Comparison of ENCODE assay signal across 8 mouse cellular contexts in genomic region chr4:46192011-46192410, GRCm38 (mm10). TPM values are rescaled to one million over a fixed set of nuclear protein-coding genes. Genes with fewer than 3 reads are reported as not detected.
A peak's percentile ranks its signal among the peaks of the same experiment; 100 is the strongest.
DNase-seq lines count a peak whose midpoint lies in the region; ATAC-seq and TF ChIP-seq lines count a peak whose summit lies in the region.
"Not testable (repeated sequence)": the region's sequence is repeated elsewhere in the genome, so short reads cannot be mapped to it uniquely, and the experiment has no call there.

No protein-coding gene starts in this region.

- TF ChIP-seq EP300 in heart, postnatal 0 days (IDR thresholded peaks at IDR 0.05; ENCODE audit: low read depth) = not testable (repeated sequence)

- not testable (repeated sequence) for H3K9me3 ChIP-seq in heart, postnatal 0 days (replicated peaks; ENCODE audit: control insufficient read depth, low read length); kidney, postnatal 0 days (replicated peaks; ENCODE audit: low read length)

- not testable (repeated sequence) for H3K4me1 ChIP-seq in heart, postnatal 0 days (ENCODE audit: control insufficient read depth, insufficient read depth); kidney, postnatal 0 days (replicated peaks; ENCODE audit: insufficient read depth, low read length); liver, adult 2 months (ENCODE audit: control insufficient read depth, insufficient read depth, low read length)

- not testable (repeated sequence) for H3K27me3 ChIP-seq in heart, postnatal 0 days (ENCODE audit: control insufficient read depth, insufficient read depth, low read length); kidney, postnatal 0 days (ENCODE audit: insufficient read depth, low read length); liver, adult 2 months (ENCODE audit: control insufficient read depth, insufficient read depth, low read length)

- not testable (repeated sequence) for TF ChIP-seq POLR2A in liver, adult 2 months (IDR thresholded peaks at IDR 0.05; ENCODE audit: extremely low read depth, insufficient read depth, low read length)

- peaks cover 12% of the 10 kb centered on the region; the same call in 1 of the 2 replicates for H3K79me2 ChIP-seq in liver, adult 2 months (ENCODE audit: control insufficient read depth, insufficient read depth, low read length)

- H3K4me2 ChIP-seq in heart, postnatal 0 days (ENCODE audit: low read depth, low read length); kidney, postnatal 0 days (ENCODE audit: low read length): not testable (repeated sequence)

- ATAC-seq in heart, postnatal 0 days (ENCODE audit: insufficient read depth, low read depth); kidney, postnatal 0 days (replicated peaks; ENCODE audit: low FRiP score, low read depth): not testable (repeated sequence)

- H3K36me3 ChIP-seq in heart, postnatal 0 days (replicated peaks; ENCODE audit: control insufficient read depth, insufficient read depth, low read length) = peaks cover 30% of the 10 kb centered on the region
- H3K36me3 ChIP-seq in kidney, postnatal 0 days (ENCODE audit: insufficient read depth, low read length) = peaks cover 11% of the 10 kb centered on the region; the same call in 1 of the 2 replicates
- peaks cover 18% of the 10 kb centered on the region; the same call in 1 of the 2 replicates for H3K36me3 ChIP-seq in liver, adult 2 months (ENCODE audit: control insufficient read depth, insufficient read depth, low read length)

- not testable (repeated sequence) for H3K27ac ChIP-seq in heart, postnatal 0 days (ENCODE audit: low read depth); kidney, postnatal 0 days; liver, adult 2 months (replicated peaks; ENCODE audit: insufficient read depth, low read depth, low read length)

- H3K4me3 ChIP-seq in heart, postnatal 0 days (ENCODE audit: low read depth, low read length); kidney, postnatal 0 days (replicated peaks; ENCODE audit: low read depth, low read length); liver, adult 2 months (ENCODE audit: insufficient read depth, low read depth, low read length): not testable (repeated sequence)

- not testable (repeated sequence) for H3K9ac ChIP-seq in heart, postnatal 0 days (replicated peaks; ENCODE audit: low read depth, low read length); kidney, postnatal 0 days (ENCODE audit: low read depth, low read length); liver, adult 2 months (ENCODE audit: low read depth, low read length)

- TF ChIP-seq CTCF in heart, postnatal 0 days (IDR thresholded peaks at IDR 0.05; ENCODE audit: low read depth) = peak; percentile 29; the same call in 1 of the 2 replicates
- TF ChIP-seq CTCF in kidney, postnatal 0 days (IDR thresholded peaks at IDR 0.05; ENCODE audit: low read depth) = peak; percentile 60
- TF ChIP-seq CTCF in liver, adult 2 months (IDR thresholded peaks at IDR 0.05; ENCODE audit: low read depth, low read length) = 0 out of 2 replicates have a peak, but pooled peaks have one; percentile 6

- peak; percentile 19 for DNase-seq in 3T3-L1 (ENCODE audit: low read depth, low spot score)
- DNase-seq in T-cell, adult 2 months (ENCODE audit: low spot score) = peak; percentile 52
- DNase-seq in cerebellum, adult 9-11 months = peak; percentile 42
- not testable (repeated sequence) for DNase-seq in heart, postnatal 0 days (ENCODE audit: low spot score); kidney, postnatal 0 days (ENCODE audit: low spot score)
- DNase-seq in liver, adult 2 months (ENCODE audit: extremely low read depth, low read depth, low spot score) = peak; percentile 29
- peak; percentile 31 for DNase-seq in lung, postnatal 25 days (ENCODE audit: low spot score)
- DNase-seq in thymus, postnatal 0 days (ENCODE audit: low spot score) = peak; percentile 21

RNA-seq across cellular contexts. Expression of gene Xpa, which starts 4.1 kb away (rescaled TPM):
- total RNA-seq in heart, postnatal 0 days (2014; rRNA removed; ENCODE audit: low replicate concordance) = 9.4 and 18.0 TPM in 2 replicates
- polyA plus RNA-seq in heart, postnatal 0 days (2015; fragmentation: Nextera tagmentation; extraction: Ambion mirVana) = 17.6 and 19.1 TPM in 2 replicates
- polyA plus RNA-seq in kidney, postnatal 0 days (2015; fragmentation: Nextera tagmentation; extraction: Ambion mirVana) = 30.0 and 31.9 TPM in 2 replicates
- 15.6 and 18.7 TPM in 2 replicates for total RNA-seq in liver, adult 2 months (2014; rRNA removed)
- 10.3 and 11.1 TPM in 2 replicates for polyA plus RNA-seq in liver, adult 2 months (2012; rRNA removed)
- polyA plus RNA-seq in thymus, postnatal 0 days (2015; fragmentation: Nextera tagmentation; extraction: Ambion mirVana) = 33.5 and 37.4 TPM in 2 replicates

RNA-seq across cellular contexts. Expression of gene Tstd2, which starts 53.5 kb away (rescaled TPM):
- 16.4 and 17.8 TPM in 2 replicates for total RNA-seq in heart, postnatal 0 days (2014; rRNA removed; ENCODE audit: low replicate concordance)
- polyA plus RNA-seq in heart, postnatal 0 days (2015; fragmentation: Nextera tagmentation; extraction: Ambion mirVana) = 13.5 and 15.3 TPM in 2 replicates
- polyA plus RNA-seq in kidney, postnatal 0 days (2015; fragmentation: Nextera tagmentation; extraction: Ambion mirVana) = 23.5 and 25.7 TPM in 2 replicates
- 13.0 and 14.1 TPM in 2 replicates for total RNA-seq in liver, adult 2 months (2014; rRNA removed)
- polyA plus RNA-seq in liver, adult 2 months (2012; rRNA removed) = 8.0 and 10.5 TPM in 2 replicates
- polyA plus RNA-seq in thymus, postnatal 0 days (2015; fragmentation: Nextera tagmentation; extraction: Ambion mirVana) = 23.1 and 30.3 TPM in 2 replicates

RNA-seq across cellular contexts. Expression of gene Ncbp1, which starts 53.6 kb away (rescaled TPM):
- 18.2 and 25.9 TPM in 2 replicates for total RNA-seq in heart, postnatal 0 days (2014; rRNA removed; ENCODE audit: low replicate concordance)
- polyA plus RNA-seq in heart, postnatal 0 days (2015; fragmentation: Nextera tagmentation; extraction: Ambion mirVana) = 24.1 and 25.7 TPM in 2 replicates
- polyA plus RNA-seq in kidney, postnatal 0 days (2015; fragmentation: Nextera tagmentation; extraction: Ambion mirVana) = 48.2 and 53.9 TPM in 2 replicates
- total RNA-seq in liver, adult 2 months (2014; rRNA removed) = 16.2 and 17.3 TPM in 2 replicates
- 7.0 and 12.0 TPM in 2 replicates for polyA plus RNA-seq in liver, adult 2 months (2012; rRNA removed)
- 88.5 and 94.7 TPM in 2 replicates for polyA plus RNA-seq in thymus, postnatal 0 days (2015; fragmentation: Nextera tagmentation; extraction: Ambion mirVana)

Comparison
In these comparisons a context has a peak if more than half of its experiments do, and no peak if none do; other contexts are left out.
1. CTCF ChIP-seq: peak in every context shown above with its lines; median percentile 60 in kidney, postnatal 0 days; 29 in heart, postnatal 0 days; 6 in liver, adult 2 months.